Mouse (Mus musculus): ENCODE measurements around the gene Arhgap1. TPM values are rescaled to one million over a fixed set of nuclear protein-coding genes. Genes with fewer than 3 reads are reported as not detected.
"Not testable (repeated sequence)": the region's sequence is repeated elsewhere in the genome, so short reads cannot be mapped to it uniquely, and the experiment has no call there.

Arhgap1 gene
- 86.5 and 90.0 TPM in 2 replicates for polyA plus RNA-seq (2012; rRNA removed)

GRCm38 (mm10) chr2:91649553-91650359 is at the start of gene Arhgap1, which contains the start of gene Zfp408:
Gene Arhgap1 (plus strand): TSS chr2:91649860.
Gene Zfp408 (minus strand): TSS chr2:91649791.
- peak; percentile 99 for DNase-seq (ENCODE audit: low read depth)
- no peak for TF ChIP-seq CTCF (IDR thresholded peaks at IDR 0.05; ENCODE audit: borderline replicate concordance, extremely low read depth, insufficient read depth, insufficient read length)
- peak; percentile 43; the same call in 1 of the 2 replicates for TF ChIP-seq POLR2A (IDR thresholded peaks at IDR 0.05; ENCODE audit: borderline replicate concordance, extremely low read depth, insufficient read depth, insufficient read length, poor library complexity, severe bottlenecking)

- no peak for DNase-seq (ENCODE audit: low read depth)
- no peak for TF ChIP-seq POLR2A (IDR thresholded peaks at IDR 0.05; ENCODE audit: borderline replicate concordance, extremely low read depth, insufficient read depth, insufficient read length, poor library complexity, severe bottlenecking)
- no peak for TF ChIP-seq CTCF (IDR thresholded peaks at IDR 0.05; ENCODE audit: borderline replicate concordance, extremely low read depth, insufficient read depth, insufficient read length)
Observed at GRCm38 (mm10) chr2:91600475-91600874, 49.2 kb upstream of the Arhgap1 start.

GRCm38 (mm10) chr2:91602389-91602788 is 47.3 kb upstream of the Arhgap1 start:
- TF ChIP-seq POLR2A (IDR thresholded peaks at IDR 0.05; ENCODE audit: borderline replicate concordance, extremely low read depth, insufficient read depth, insufficient read length, poor library complexity, severe bottlenecking) (no peak), CTCF (IDR thresholded peaks at IDR 0.05; ENCODE audit: borderline replicate concordance, extremely low read depth, insufficient read depth, insufficient read length) (no peak)
- peak; percentile 6 for DNase-seq (ENCODE audit: low read depth)

- not testable (repeated sequence) for DNase-seq (ENCODE audit: low read depth)
Observed at GRCm38 (mm10) chr2:91609370-91609769, 40.3 kb upstream of the Arhgap1 start.

DNA sequence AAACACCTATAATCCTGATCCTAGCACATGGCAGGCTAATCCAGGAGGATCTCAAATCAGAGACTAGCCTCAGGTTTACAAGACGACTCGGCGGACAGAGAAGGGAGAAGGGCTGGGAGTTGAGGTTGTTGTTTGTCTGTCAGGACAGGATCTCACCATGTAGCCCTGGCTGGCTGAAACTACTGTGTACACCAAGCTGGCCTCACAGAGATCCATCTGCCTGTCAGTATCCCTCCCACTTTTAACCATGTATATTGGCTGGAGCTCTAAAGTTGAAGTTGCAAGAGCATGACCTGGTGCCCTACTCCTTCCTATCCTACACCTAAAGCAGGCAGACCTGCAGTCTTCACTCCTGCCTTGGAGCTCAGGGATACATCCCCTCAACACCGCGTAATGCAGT is 27.3 kb upstream of the Arhgap1 start:
- no peak for DNase-seq (ENCODE audit: low read depth)
- TF ChIP-seq POLR2A (IDR thresholded peaks at IDR 0.05; ENCODE audit: borderline replicate concordance, extremely low read depth, insufficient read depth, insufficient read length, poor library complexity, severe bottlenecking) (no peak), CTCF (IDR thresholded peaks at IDR 0.05; ENCODE audit: borderline replicate concordance, extremely low read depth, insufficient read depth, insufficient read length) (no peak)

DNA sequence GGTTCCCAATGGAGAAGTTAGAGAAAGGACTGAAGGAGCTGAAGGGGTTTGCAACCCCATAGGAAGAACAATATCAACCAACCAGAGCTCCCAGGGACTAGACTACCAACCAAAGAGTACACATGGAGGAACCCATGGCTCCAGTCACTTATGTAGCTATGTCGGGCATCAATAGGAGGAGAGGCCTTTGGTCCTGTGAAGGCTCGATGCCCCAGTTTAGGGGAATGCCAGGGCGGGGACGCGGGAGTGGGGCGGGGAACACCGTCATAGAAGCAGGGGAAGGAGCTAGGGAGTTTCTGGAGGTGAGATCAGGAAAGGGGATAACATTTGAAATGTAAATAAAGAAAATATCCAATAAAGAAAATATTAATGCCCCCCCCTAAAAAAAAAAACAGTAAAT is 26.3 kb upstream of the Arhgap1 start:
- DNase-seq (ENCODE audit: low read depth), result not testable (repeated sequence)

DNA sequence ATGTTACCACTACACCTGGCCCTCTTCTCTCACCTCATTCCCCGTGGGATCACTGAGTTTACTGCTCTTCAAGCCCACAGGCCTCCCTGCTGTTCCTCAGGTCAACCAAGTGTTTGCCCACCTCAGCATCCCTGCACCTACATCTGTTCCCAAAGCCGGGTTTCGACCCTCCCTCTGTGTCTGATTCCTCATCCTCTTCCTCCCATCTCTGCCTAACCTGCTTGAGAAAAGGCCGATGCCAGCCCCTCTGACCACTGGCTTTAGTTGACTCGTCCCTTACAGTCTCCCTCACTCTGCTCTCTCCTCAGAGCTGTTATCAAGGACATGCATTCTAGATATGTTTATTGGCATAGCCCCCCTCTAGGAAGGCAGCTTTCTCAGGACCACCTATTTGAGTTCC is 22.2 kb upstream of the Arhgap1 start:
- TF ChIP-seq CTCF (IDR thresholded peaks at IDR 0.05; ENCODE audit: borderline replicate concordance, extremely low read depth, insufficient read depth, insufficient read length) (no peak), POLR2A (IDR thresholded peaks at IDR 0.05; ENCODE audit: borderline replicate concordance, extremely low read depth, insufficient read depth, insufficient read length, poor library complexity, severe bottlenecking) (no peak)
- DNase-seq (ENCODE audit: low read depth), result no peak

- TF ChIP-seq POLR2A (IDR thresholded peaks at IDR 0.05; ENCODE audit: borderline replicate concordance, extremely low read depth, insufficient read depth, insufficient read length, poor library complexity, severe bottlenecking), result no peak
- no peak for TF ChIP-seq CTCF (IDR thresholded peaks at IDR 0.05; ENCODE audit: borderline replicate concordance, extremely low read depth, insufficient read depth, insufficient read length)
- DNase-seq (ENCODE audit: low read depth), result no peak
Observed at GRCm38 (mm10) chr2:91628171-91628570, 21.5 kb upstream of the Arhgap1 start.

GRCm38 (mm10) chr2:91629682-91630081 is 20.0 kb upstream of the Arhgap1 start:
- DNase-seq (ENCODE audit: low read depth), result no peak
- no peak for TF ChIP-seq CTCF (IDR thresholded peaks at IDR 0.05; ENCODE audit: borderline replicate concordance, extremely low read depth, insufficient read depth, insufficient read length)
- no peak for TF ChIP-seq POLR2A (IDR thresholded peaks at IDR 0.05; ENCODE audit: borderline replicate concordance, extremely low read depth, insufficient read depth, insufficient read length, poor library complexity, severe bottlenecking)

DNA sequence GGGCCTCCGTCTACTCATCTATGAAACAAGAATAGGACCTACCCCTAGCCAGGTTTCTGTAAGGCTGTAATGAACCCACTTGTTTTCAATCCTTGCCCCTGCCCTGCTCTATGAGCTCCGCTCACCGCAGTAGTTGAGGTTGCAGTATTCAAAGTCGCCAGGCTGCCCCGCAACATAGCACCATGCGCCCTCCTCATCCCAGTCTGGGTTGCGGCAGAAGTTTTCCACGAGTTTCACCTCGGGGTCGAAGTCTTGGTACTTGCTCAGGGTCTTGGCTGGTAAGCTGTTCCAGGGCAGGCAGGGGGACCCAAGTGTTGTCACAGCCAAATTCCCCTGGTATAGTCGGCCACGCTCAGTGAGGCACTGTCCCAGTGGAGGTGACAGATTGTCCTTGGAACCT is 19.3 kb upstream of the Arhgap1 start:
- no peak for TF ChIP-seq CTCF (IDR thresholded peaks at IDR 0.05; ENCODE audit: borderline replicate concordance, extremely low read depth, insufficient read depth, insufficient read length)
- no peak for TF ChIP-seq POLR2A (IDR thresholded peaks at IDR 0.05; ENCODE audit: borderline replicate concordance, extremely low read depth, insufficient read depth, insufficient read length, poor library complexity, severe bottlenecking)
- DNase-seq (ENCODE audit: low read depth), result no peak

- DNase-seq (ENCODE audit: low read depth), result no peak
Observed at GRCm38 (mm10) chr2:91631826-91632225, 17.8 kb upstream of the Arhgap1 start.

GRCm38 (mm10) chr2:91632316-91632715 is 17.3 kb upstream of the Arhgap1 start:
- TF ChIP-seq POLR2A (IDR thresholded peaks at IDR 0.05; ENCODE audit: borderline replicate concordance, extremely low read depth, insufficient read depth, insufficient read length, poor library complexity, severe bottlenecking) (no peak), CTCF (IDR thresholded peaks at IDR 0.05; ENCODE audit: borderline replicate concordance, extremely low read depth, insufficient read depth, insufficient read length) (no peak)

More at GRCm38 (mm10) chr2:91631826-91632225, 17.8 kb upstream of the Arhgap1 start:
- TF ChIP-seq CTCF (IDR thresholded peaks at IDR 0.05; ENCODE audit: borderline replicate concordance, extremely low read depth, insufficient read depth, insufficient read length) (no peak), POLR2A (IDR thresholded peaks at IDR 0.05; ENCODE audit: borderline replicate concordance, extremely low read depth, insufficient read depth, insufficient read length, poor library complexity, severe bottlenecking) (no peak)

More at GRCm38 (mm10) chr2:91632316-91632715, 17.3 kb upstream of the Arhgap1 start:
- DNase-seq (ENCODE audit: low read depth), result no peak

Measured in brain, embryonic 14.5 days (tissue).